22 mouse cellular contexts compared by ENCODE assay signal in the genomic region with DNA sequence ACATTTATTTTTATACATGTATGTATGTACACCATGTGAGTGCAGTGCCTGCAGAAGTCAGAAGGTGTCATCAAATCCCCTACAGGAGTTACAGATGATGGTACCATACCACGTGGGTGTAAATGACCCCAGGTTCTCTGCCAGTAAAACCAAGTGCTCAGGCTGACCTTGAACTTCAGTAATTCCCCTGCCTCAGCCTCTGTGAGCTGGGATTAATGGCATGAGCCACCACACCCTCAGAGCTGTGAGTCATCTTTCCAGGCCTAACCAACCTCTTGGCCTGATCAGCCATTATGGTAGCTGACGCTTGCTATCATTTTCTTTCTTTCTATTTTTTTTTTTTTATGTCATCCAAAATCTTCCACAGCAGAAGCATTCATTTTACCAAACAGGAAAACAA. TPM values are rescaled to one million over a fixed set of nuclear protein-coding genes. Genes with fewer than 3 reads are reported as not detected.
"Had no signal": no experiment of that assay in that cellular context is flagged by ENCODE, and none has a peak within 500 bp of the region (broad histone marks: within the 10 kb centered on the region; RNA-seq: fewer than 3 reads in every experiment).

No protein-coding gene starts in this region.

- ATAC-seq: midbrain, embryonic 16.5 days had no signal

- H3K27ac ChIP-seq: midbrain, embryonic 12.5 days; neural tube, embryonic 13.5 days; neural tube, embryonic 15.5 days had no signal

- H3K4me1 ChIP-seq: neural tube, embryonic 13.5 days; neural tube, embryonic 15.5 days had no signal

- H3K4me3 ChIP-seq: midbrain, embryonic 10.5 days; midbrain, embryonic 12.5 days; myocyte; neural tube, embryonic 13.5 days; neural tube, embryonic 15.5 days had no signal

- DNase-seq: lung, embryonic 14.5 days; lung, postnatal 10 days; lung, postnatal 4 days; midbrain, embryonic 14.5 days; retina, postnatal 1 day; right cerebral cortex, adult 18-20 months; right cerebral cortex, postnatal 25 days; right cerebral cortex, postnatal 4 days; spleen, adult 18-20 months; thymus, adult 18-20 months; thymus, postnatal 14 days; thymus, postnatal 36 days had no signal

- H3K9ac ChIP-seq: lung, embryonic 14.5 days; midbrain, embryonic 12.5 days; neural tube, embryonic 13.5 days; neural tube, embryonic 15.5 days had no signal

- H3K4me2 ChIP-seq: lung, embryonic 14.5 days; midbrain, embryonic 12.5 days; neural tube, embryonic 13.5 days; neural tube, embryonic 15.5 days had no signal

- H3K27me3 ChIP-seq: midbrain, embryonic 12.5 days; neural tube, embryonic 13.5 days; neural tube, embryonic 15.5 days had no signal

- H3K36me3 ChIP-seq: midbrain, embryonic 10.5 days; midbrain, embryonic 12.5 days; neural tube, embryonic 13.5 days; neural tube, embryonic 15.5 days had no signal

- H3K9me3 ChIP-seq: midbrain, embryonic 10.5 days; midbrain, embryonic 12.5 days; neural tube, embryonic 13.5 days; neural tube, embryonic 15.5 days had no signal

RNA-seq across cellular contexts. Expression of a gene that starts 20.6 kb away (rescaled TPM):
- total RNA-seq: megakaryocyte, adult 5-6 weeks; megakaryocyte-erythroid progenitor cell, adult 5-6 weeks had no signal
- polyA plus RNA-seq: midbrain, embryonic 10.5 days; midbrain, embryonic 12.5 days; midbrain, embryonic 14.5 days; midbrain, embryonic 16.5 days; myocyte; neural tube, embryonic 11.5 days; neural tube, embryonic 15.5 days had no signal

RNA-seq across cellular contexts. Expression of a gene that starts 57.4 kb away (rescaled TPM):
- total RNA-seq: megakaryocyte, adult 5-6 weeks; megakaryocyte-erythroid progenitor cell, adult 5-6 weeks had no signal
- polyA plus RNA-seq: midbrain, embryonic 10.5 days; midbrain, embryonic 12.5 days; neural tube, embryonic 11.5 days; small intestine, adult 2 months had no signal
